Mouse (Mus musculus): ENCODE measurements around the gene Bub1.

DNA sequence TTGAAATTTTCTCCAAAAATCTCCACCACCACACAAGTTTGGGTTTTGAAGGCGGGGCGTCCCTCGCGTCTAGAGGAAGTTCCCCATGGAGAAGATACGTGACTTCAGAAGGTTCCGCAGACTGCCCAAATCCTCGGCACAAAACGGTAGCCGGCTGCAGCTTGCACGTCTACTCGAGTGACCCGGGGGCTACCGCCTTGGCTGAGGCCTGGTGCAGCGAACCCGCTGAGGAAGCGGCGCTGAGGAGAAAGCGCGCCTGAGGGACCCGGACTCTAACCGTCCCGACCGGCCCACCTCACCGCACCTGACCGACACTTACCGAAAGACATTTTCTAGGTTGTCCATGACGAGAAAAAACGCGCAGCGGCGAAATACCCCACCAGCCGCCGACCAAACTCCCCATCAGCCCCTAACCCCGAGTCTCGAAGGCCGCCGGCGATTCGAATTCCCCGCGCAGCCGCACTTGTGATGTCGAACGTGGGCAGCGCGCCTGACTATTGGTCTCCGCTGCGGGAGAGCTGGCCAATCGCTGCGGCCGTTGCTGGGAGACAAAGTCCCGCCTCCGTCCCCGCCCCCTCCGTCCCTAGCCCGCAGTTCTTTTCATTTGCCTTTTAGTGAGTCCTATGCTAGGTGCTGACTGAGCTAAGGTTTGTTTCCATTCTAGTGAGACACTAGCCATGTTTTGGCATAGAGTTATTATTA is at the start of gene Bub1:
- TF ChIP-seq EP300 (IDR thresholded peaks at IDR 0.05; ENCODE audit: low read depth) (no peak), CTCF (IDR thresholded peaks at IDR 0.05; ENCODE audit: low read depth) (no peak)
